Mouse (Mus musculus) T-helper 2 cell (primary cell): ENCODE data around the gene Mcm2.

Experiments
- in situ Hi-C: fragments of 300-600 bp; cut with MboI, MseI; formaldehyde crosslinking; loops from one replicate; pipeline ENCODE4 v1.15.1; 2025; ENCODE audit warnings: high pct_unique_total_duplicates

The Mcm2 gene

GRCm38 (mm10) chr6:88927595-88927994 lies 29.0 kb upstream of the Mcm2 start:
- in situ Hi-C loops, result no loop called here

DNA sequence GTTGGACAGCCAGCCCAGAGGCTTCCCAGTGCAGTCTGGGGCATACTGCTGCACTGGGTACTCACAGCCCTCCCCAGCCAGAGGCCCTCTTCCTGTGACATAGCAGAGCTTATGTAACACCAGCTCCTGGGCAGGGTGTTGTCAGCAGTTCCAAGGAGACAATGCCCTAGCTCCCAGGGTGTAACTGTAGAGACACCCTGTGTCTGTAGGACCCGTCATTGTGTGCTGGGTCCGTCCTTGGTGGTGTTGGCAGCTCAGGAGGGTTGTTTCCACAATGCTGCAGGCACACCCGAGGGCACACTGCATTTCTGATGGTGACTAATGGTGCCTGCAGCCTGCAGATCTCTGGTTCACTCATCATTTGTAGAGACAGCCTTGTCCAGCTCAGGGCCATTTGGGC lies 28.3 kb upstream of the Mcm2 start:
- in situ Hi-C loops, result no loop called here

DNA sequence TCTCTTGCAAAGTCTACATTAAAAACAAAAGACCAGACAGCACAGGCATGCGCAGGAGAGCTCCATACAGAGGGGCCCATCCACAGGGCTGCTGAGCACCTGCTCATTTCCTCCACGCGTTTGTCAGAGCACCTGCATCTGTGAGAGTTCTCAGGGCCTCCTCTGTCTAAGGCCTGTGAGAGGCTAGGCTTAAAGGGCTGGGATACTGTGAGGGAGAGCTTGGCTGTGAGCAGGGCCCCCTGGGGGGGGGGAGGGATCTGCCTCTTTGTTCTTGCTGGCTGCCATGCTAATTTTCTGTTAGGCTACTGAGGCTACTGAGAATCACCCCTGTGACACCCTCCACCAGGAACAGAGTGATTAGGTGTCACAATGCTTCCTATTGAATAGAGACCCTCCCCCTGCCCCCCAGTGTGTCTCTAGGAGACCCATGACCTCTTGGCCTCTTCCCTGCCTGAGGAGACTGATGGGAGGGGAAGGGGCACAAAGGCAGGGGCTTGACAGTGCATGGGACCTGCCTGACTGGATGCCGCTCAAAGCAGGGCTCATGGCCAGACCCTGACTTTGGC lies 27.1 kb upstream of the Mcm2 start:
- in situ Hi-C loops, result no loop called here

GRCm38 (mm10) chr6:88924502-88925275 lies 26.1 kb upstream of the Mcm2 start:
- in situ Hi-C loops, result loop anchor here (25.0 kb wide), 1 partner anchor 1813 kb away; no protein-coding TSS in a partner anchor

DNA sequence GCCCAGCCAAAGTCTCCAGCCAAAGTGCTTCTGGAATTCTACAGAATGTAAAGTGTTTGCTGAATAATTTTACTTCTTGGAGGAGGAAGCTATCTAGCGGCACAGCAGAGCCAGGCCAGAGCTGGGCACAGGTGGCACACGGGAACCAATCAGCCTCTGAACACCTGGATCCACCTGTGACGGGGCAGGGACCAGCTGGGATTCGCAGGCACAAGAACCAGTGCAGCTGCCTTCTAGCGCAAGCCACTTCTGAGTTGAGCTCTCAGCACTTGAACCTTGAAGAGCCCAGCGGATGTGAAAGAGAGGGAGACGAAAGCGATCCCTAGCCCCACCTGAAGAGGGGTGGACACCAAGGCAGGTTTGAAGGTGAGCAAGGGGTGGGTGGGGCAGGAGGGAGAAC lies 20.2 kb upstream of the Mcm2 start:
- in situ Hi-C loops, result loop anchor here (25.0 kb wide), 1 partner anchor 1818 kb away; no protein-coding TSS in a partner anchor

GRCm38 (mm10) chr6:88916153-88916552 lies 17.6 kb upstream of the Mcm2 start:
- in situ Hi-C loops, result loop anchor here (25.0 kb wide), 1 partner anchor 1821 kb away; no protein-coding TSS in a partner anchor

- in situ Hi-C loops, result loop anchor here (25.0 kb wide), 1 partner anchor 1822 kb away; no protein-coding TSS in a partner anchor
Measured at GRCm38 (mm10) chr6:88915510-88915909, 16.9 kb upstream of the Mcm2 start.

DNA sequence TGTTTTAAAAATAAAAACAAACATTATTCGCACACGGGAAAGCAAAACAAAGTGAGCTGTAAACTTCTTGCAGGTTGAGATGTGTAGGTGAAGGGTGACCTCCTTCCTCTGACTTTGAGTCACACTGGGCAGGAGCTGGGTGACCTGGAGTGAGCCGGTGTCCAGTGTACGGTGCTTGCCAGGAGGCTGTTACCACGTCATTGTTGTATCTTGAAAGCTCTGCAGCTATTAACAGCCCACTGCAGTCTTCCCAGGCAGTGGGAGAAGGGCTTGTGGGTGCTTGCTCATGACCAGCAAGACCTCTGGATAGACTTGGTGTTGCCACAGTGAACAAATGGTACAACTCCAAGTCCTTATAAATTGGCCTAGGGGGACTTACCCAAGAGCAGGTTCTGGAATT lies 16.2 kb upstream of the Mcm2 start:
- in situ Hi-C loops, result loop anchor here (25.0 kb wide), 1 partner anchor 1823 kb away; no protein-coding TSS in a partner anchor

- in situ Hi-C loops, result loop anchor here (25.0 kb wide), 1 partner anchor 1824 kb away; no protein-coding TSS in a partner anchor
Measured at GRCm38 (mm10) chr6:88913440-88913839, 14.9 kb upstream of the Mcm2 start.

- in situ Hi-C loops, result loop anchor here (25.0 kb wide), 1 partner anchor 1824 kb away; no protein-coding TSS in a partner anchor
Measured at GRCm38 (mm10) chr6:88913022-88913421, 14.4 kb upstream of the Mcm2 start.

- in situ Hi-C loops, result loop anchor here (5.0 to 25.0 kb wide), 2 partner anchors 93 to 1828 kb away; no protein-coding TSS in a partner anchor
Measured at GRCm38 (mm10) chr6:88909151-88909550, 10.6 kb upstream of the Mcm2 start.

DNA sequence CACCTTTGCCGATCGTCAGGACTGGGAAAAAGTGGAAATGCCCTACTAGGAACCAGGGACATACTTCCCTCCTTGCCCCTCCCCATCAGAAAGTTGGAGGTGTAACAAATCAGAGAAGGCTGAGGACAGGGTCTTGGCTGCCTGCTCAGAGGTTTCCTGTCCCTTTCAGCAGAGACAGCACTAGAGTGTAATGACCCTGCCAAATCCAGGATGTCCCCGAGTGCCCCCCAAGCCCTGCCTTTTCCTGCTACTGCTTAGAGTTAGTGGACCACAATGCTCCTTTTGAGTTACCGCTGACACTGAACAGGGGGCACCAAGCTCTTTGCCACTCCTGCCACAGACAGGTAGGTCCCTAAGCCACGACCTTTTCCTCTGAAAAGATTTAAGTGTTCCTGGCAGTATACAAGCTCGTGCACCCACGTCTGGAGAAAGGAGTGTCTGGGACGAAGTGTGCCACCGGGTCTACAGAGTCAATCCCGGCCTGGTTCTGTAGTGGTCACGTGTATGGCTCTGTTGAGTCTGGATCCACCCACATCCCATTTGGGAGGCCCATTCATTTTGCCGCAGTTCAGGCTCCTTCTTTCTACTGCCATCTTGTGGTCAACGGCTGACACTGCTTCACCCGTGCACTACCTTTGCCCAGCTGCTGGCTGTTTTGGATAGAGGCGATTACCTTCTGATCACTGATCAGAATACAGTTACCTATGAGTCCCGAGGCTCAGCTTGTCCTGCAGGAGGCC lies 8.0 kb upstream of the Mcm2 start:
- in situ Hi-C loops, result loop anchor here (5.0 to 25.0 kb wide), 2 partner anchors 96 to 1831 kb away; no protein-coding TSS in a partner anchor

DNA sequence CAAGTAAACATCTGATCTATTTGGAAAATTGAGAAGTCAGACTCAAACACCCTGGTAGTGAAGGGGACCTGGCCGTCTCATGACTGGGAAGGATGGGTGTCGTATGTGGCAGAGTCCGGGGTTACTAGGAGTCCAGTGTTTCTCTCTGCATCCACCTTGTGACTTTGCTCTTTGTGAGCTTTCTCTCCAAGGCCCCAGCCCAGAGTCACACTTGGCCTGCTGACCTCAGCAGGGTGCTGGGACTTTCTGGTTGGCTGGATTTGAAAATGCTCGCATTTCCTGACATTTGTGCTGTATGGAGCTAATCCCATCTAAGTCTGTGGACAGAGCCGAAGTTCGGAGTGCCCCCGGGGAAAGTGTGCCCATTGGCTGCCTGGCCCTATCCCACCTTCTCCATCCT lies 6.5 kb upstream of the Mcm2 start:
- in situ Hi-C loops, result loop anchor here (5.0 to 25.0 kb wide), 2 partner anchors 97 to 1832 kb away; no protein-coding TSS in a partner anchor

GRCm38 (mm10) chr6:88904456-88904974 lies 5.9 kb upstream of the Mcm2 start:
- in situ Hi-C loops, result loop anchor here (5.0 to 25.0 kb wide), 2 partner anchors 62 to 1833 kb away; partner anchors contain the start of gene Abtb1

DNA sequence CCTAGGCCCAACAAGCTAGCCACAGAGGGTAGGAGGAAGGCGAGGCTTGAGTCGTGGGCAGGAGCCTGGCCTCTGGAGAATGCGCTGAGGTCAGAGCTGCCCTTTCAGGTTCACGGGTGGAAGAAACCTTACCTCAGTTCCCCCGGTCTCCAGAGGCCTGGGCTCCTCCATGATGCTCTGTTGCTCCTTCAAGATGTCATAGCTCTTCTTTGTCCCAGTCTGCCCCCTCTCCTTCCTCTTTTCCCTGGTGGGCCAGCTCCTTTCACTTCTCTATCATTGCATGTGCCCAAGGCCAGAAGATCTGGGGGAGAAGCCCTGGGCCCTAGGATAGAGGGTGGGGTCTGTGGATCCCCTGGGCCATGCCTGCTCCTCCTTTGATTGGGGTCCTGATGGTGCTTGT lies 5.1 kb upstream of the Mcm2 start:
- in situ Hi-C loops, result loop anchor here (5.0 to 25.0 kb wide), 2 partner anchors 61 to 1834 kb away; partner anchors contain the start of gene Abtb1

- in situ Hi-C loops, result loop anchor here (5.0 to 25.0 kb wide), 2 partner anchors 60 to 1835 kb away; partner anchors contain the start of gene Abtb1
Measured at GRCm38 (mm10) chr6:88901947-88902820, 3.6 kb upstream of the Mcm2 start, which contains the start of gene Tpra1. Gene Tpra1, plus strand, starts transcription at chr6:88902251.

DNA sequence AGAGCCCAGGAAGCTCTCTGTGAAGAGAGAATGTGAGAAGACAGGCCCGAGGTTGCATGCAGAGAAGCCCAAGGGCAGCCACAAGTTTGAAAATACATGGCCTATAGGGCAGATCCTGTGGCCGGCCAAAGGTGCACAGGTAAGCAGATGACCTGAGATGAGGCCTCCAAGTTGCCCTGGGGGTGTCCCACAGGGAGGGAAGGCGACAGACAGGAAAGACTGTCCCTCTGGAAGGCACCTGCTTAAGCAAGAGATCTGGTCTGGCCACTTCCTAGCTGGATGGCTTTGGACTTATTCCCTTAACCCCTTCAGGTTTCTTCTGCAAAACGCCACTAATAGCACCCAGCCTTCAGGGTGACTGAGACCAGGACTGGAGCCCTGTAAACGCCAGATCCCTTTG lies 2.9 kb upstream of the Mcm2 start:
- in situ Hi-C loops, result loop anchor here (5.0 to 25.0 kb wide), 2 partner anchors 59 to 1836 kb away; partner anchors contain the start of gene Abtb1

DNA sequence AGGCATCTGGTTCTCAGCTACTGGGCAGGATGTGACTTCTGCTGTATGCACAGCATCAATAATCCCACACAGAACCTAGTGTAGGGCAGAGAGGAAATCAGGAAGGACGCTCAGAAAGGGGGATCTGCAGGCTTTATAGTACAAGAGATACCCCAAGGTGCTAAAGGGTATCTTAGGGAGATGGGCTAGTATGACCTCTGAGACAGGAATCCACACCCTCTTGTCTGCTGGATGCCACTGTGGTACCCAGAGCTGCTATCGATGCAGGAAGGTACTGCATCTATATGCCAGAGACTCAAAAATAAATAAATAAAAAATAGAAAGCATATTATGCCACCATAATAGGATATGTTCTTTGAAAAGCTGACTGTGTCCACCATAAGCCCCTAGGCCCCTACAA lies 1.0 kb upstream of the Mcm2 start:
- in situ Hi-C loops, result loop anchor here (5.0 to 25.0 kb wide), 2 partner anchors 57 to 1838 kb away; partner anchors contain the start of gene Abtb1

- in situ Hi-C loops, result no loop called here
Measured at GRCm38 (mm10) chr6:88899086-88899485, 506 bp upstream of the Mcm2 start.

GRCm38 (mm10) chr6:88897246-88897645 lies 1.3 kb downstream of the Mcm2 start:
- in situ Hi-C loops, result no loop called here
